Mouse (Mus musculus) neural tube, embryonic 11.5 days (tissue): Measurements from ENCODE around the gene Afdn. TPM values are rescaled to one million over a fixed set of nuclear protein-coding genes. Genes with fewer than 3 reads are reported as not detected.
"Not testable (repeated sequence)": the region's sequence is repeated elsewhere in the genome, so short reads cannot be mapped to it uniquely, and the experiment has no call there.

Source experiments
- ATAC-seq: fragments of 200-750 bp; cut with Nextera tagmentation; 2 replicates; pipeline ENCODE4 v1.8.0; 2017; ENCODE audit warnings: moderate number of reproducible peaks, mild to moderate bottlenecking, moderate TSS enrichment, moderate library complexity; ENCODE audit not compliant: insufficient read depth, low FRiP score, low TSS enrichment
- DNase-seq: peaks from one replicate; pipeline ENCODE4 v3.0.0-alpha.2; 2015; ENCODE audit warnings: low spot score
- H3K27ac ChIP-seq: fragments of 300-500 bp; sonication (generic); 2 replicates; pipeline ENCODE4 v1.5.1; 2014; ENCODE audit warnings: low read depth, mild to moderate bottlenecking, low read length
- H3K27me3 ChIP-seq: fragments of 300-500 bp; sonication (generic); 2 replicates; pipeline ENCODE4 v1.6.1; 2014; ENCODE audit warnings: mild to moderate bottlenecking, low read length, mixed read lengths; ENCODE audit not compliant: control insufficient read depth, insufficient read depth
- H3K36me3 ChIP-seq: fragments of 300-500 bp; sonication (generic); 2 replicates; pipeline ENCODE4 v1.6.1; 2014; ENCODE audit warnings: mild to moderate bottlenecking, low read length, moderate library complexity, mixed read lengths; ENCODE audit not compliant: control insufficient read depth, insufficient read depth
- H3K4me1 ChIP-seq: fragments of 300-500 bp; sonication (generic); 2 replicates; pipeline ENCODE4 v1.6.1; 2014; ENCODE audit warnings: low read length, mixed read lengths; ENCODE audit not compliant: control insufficient read depth, insufficient read depth
- H3K4me2 ChIP-seq: fragments of 300-500 bp; sonication (generic); 2 replicates; pipeline ENCODE4 v1.6.1; 2014; ENCODE audit warnings: low read depth, mild to moderate bottlenecking, moderate library complexity
- H3K4me3 ChIP-seq: fragments of 300-500 bp; sonication (generic); 2 replicates; pipeline ENCODE4 v1.5.1; 2014; ENCODE audit warnings: low read depth, low read length
- H3K9ac ChIP-seq: fragments of 300-500 bp; sonication (generic); 2 replicates; pipeline ENCODE4 v1.6.1; 2014; ENCODE audit warnings: mild to moderate bottlenecking, low read length
- H3K9me3 ChIP-seq: fragments of 300-500 bp; sonication (generic); 2 replicates; pipeline ENCODE4 v1.6.1; 2016; ENCODE audit warnings: low read length; ENCODE audit not compliant: control insufficient read depth
- WGBS: fragments of 180-500 bp; shearing (Covaris S2); extraction: QIAGEN DNeasy Blood & Tissue Kit; methylation state at CpG from one replicate; pipeline ENCODE4 v1.1.7; 2014; 5-methylcytosine and 5-hydroxymethylcytosine counted together
- polyA plus RNA-seq: library from polyadenylated mRNA; unstranded; fragments of >200 nt; fragmentation: Nextera tagmentation; extraction: Ambion mirVana; gene quantifications from 2 replicates; pipeline ENCODE4 v1.2.1, GENCODE M21; 2014

Afdn gene
- polyA plus RNA-seq, 1 experiment from 2014 or later, result 90.1 TPM

- H3K4me2 ChIP-seq, H3K27me3 ChIP-seq, H3K9me3 ChIP-seq, H3K36me3 ChIP-seq, H3K9ac ChIP-seq, ATAC-seq, H3K4me3 ChIP-seq, DNase-seq, H3K27ac ChIP-seq, H3K4me1 ChIP-seq: not testable (repeated sequence)
- 84% methylated on average over 2 of the region's 2 CpGs for WGBS
Measured at GRCm38 (mm10) chr17:13939231-13939630, 178.9 kb downstream of the Afdn start.

- no peak for ATAC-seq
- 92% methylated on average over 1 of the region's 1 CpGs for WGBS
Measured at GRCm38 (mm10) chr17:13940487-13940886, 180.1 kb downstream of the Afdn start.

GRCm38 (mm10) chr17:13948073-13948472 lies 187.7 kb downstream of the Afdn start, which contains the start of gene Gm7168:
Gm7168 (plus strand) TSS chr17:13948373.
- not testable (repeated sequence) for DNase-seq, ATAC-seq, H3K4me1 ChIP-seq, H3K4me2 ChIP-seq, H3K27ac ChIP-seq, H3K27me3 ChIP-seq, H3K9ac ChIP-seq, H3K4me3 ChIP-seq, H3K36me3 ChIP-seq, H3K9me3 ChIP-seq
- whole genome bisulfite sequencing, result 100% methylated on average over 1 of the region's 2 CpGs

More at GRCm38 (mm10) chr17:13940487-13940886, 180.1 kb downstream of the Afdn start:
- H3K4me3 ChIP-seq, result no peak overlapping the region
- H3K9me3 ChIP-seq, result no peaks in the 10 kb centered on the region
- H3K36me3 ChIP-seq, result no peaks in the 10 kb centered on the region
- H3K27ac ChIP-seq, result no peak overlapping the region
- no peak for DNase-seq
- no peak overlapping the region for H3K9ac ChIP-seq
- H3K4me1 ChIP-seq, result no peaks in the 10 kb centered on the region
- H3K4me2 ChIP-seq, result no peak overlapping the region
- H3K27me3 ChIP-seq, result no peaks in the 10 kb centered on the region

- not testable (repeated sequence) for H3K4me2 ChIP-seq, ATAC-seq, H3K4me1 ChIP-seq, H3K27me3 ChIP-seq, DNase-seq, H3K36me3 ChIP-seq, H3K9me3 ChIP-seq, H3K27ac ChIP-seq, H3K4me3 ChIP-seq, H3K9ac ChIP-seq
- 85% methylated on average over 1 of the region's 1 CpGs for WGBS
Measured at GRCm38 (mm10) chr17:13951570-13951969, 191.2 kb downstream of the Afdn start.

Other genes starting within 250 kb of the Afdn start
- gene Tcte2, start 1.3 kb downstream of the Afdn start, polyA plus RNA-seq, result 5.0 and 6.8 TPM in 2 replicates
- not detected in 2 replicates for gene Gm7168, start 187.8 kb downstream of the Afdn start, polyA plus RNA-seq
- not detected in 2 replicates for gene Gm7356, start 243.2 kb downstream of the Afdn start, polyA plus RNA-seq